Mouse (Mus musculus): ENCODE measurements around the gene Hspa4. TPM values are rescaled to one million over a fixed set of nuclear protein-coding genes. Genes with fewer than 3 reads are reported as not detected.
A peak's percentile ranks its signal among the peaks of the same experiment; 100 is the strongest.
"Not testable (repeated sequence)": the region's sequence is repeated elsewhere in the genome, so short reads cannot be mapped to it uniquely, and the experiment has no call there.

The Hspa4 gene
- polyA plus RNA-seq (2021) = 190 TPM

GRCm38 (mm10) chr11:53300330-53301166, at the start of gene Hspa4:
Hspa4 (minus strand) TSS chr11:53300457.
- ChIA-PET CTCF (interaction anchor here (1.0 to 1.4 kb wide), 2 partner anchors 13 to 54 kb away, joined by 3 to 4 read pairs; no protein-coding TSS in a partner anchor), POLR2A (interaction anchor here (0.5 to 1.6 kb wide), 3 partner anchors 10 to 59 kb away, joined by 3 to 4 read pairs (median 3); partner anchors contain the start of gene Zcchc10)
- no peaks in the 10 kb centered on the region for H3K27me3 ChIP-seq
- DNase-seq (ENCODE audit: low read depth, low spot score) = peak; percentile 98
- ATAC-seq = peak; percentile 90
- in situ Hi-C loops (cut with MboI; ENCODE audit: low pct_unique_long_range_greater_than_20kb) = loop anchor here (5.0 kb wide), 1 partner anchor 52 kb away; the partner anchor contains the start of gene Aff4
- no peak for TF ChIP-seq CTCF (IDR thresholded peaks at IDR 0.05)

- no peaks in the 10 kb centered on the region for H3K27me3 ChIP-seq
- DNase-seq (ENCODE audit: low read depth, low spot score) = no peak
- in situ Hi-C loops (cut with MboI; ENCODE audit: low pct_unique_long_range_greater_than_20kb) = no loop called here
- ATAC-seq = no peak
- POLR2A ChIA-PET = no interaction called here
- CTCF ChIA-PET = no interaction called here
- no peak for TF ChIP-seq CTCF (IDR thresholded peaks at IDR 0.05)
Observed at GRCm38 (mm10) chr11:53345738-53346137, 45.5 kb upstream of the Hspa4 start.

- ChIA-PET CTCF (no interaction called here), POLR2A (interaction anchor here (0.6 kb wide), 1 partner anchor 14 kb away, joined by 3 read pairs; no protein-coding TSS in a partner anchor)
- in situ Hi-C loops (cut with MboI; ENCODE audit: low pct_unique_long_range_greater_than_20kb) = no loop called here
- no peaks in the 10 kb centered on the region for H3K27me3 ChIP-seq
- DNase-seq (ENCODE audit: low read depth, low spot score) = no peak
- no peak for TF ChIP-seq CTCF (IDR thresholded peaks at IDR 0.05)
- ATAC-seq = no peak
Observed at GRCm38 (mm10) chr11:53345328-53345727, 45.1 kb upstream of the Hspa4 start.

- ChIA-PET CTCF (no interaction called here), POLR2A (no interaction called here)
- ATAC-seq (no peak), DNase-seq (ENCODE audit: low read depth, low spot score) (no peak)
- no peaks in the 10 kb centered on the region for H3K27me3 ChIP-seq
- TF ChIP-seq CTCF (IDR thresholded peaks at IDR 0.05) = no peak
- in situ Hi-C loops (cut with MboI; ENCODE audit: low pct_unique_long_range_greater_than_20kb) = no loop called here
Observed at GRCm38 (mm10) chr11:53342711-53343110, 42.5 kb upstream of the Hspa4 start.

GRCm38 (mm10) chr11:53341019-53341418, 40.8 kb upstream of the Hspa4 start:
- in situ Hi-C loops (cut with MboI; ENCODE audit: low pct_unique_long_range_greater_than_20kb); ATAC-seq; H3K27me3 ChIP-seq; POLR2A ChIA-PET; CTCF ChIA-PET; DNase-seq (ENCODE audit: low read depth, low spot score): not testable (repeated sequence)

GRCm38 (mm10) chr11:53337684-53338083, 37.4 kb upstream of the Hspa4 start:
- ChIA-PET POLR2A (no interaction called here), CTCF (no interaction called here)
- ATAC-seq (no peak), DNase-seq (ENCODE audit: low read depth, low spot score) (no peak)
- no peaks in the 10 kb centered on the region for H3K27me3 ChIP-seq
- TF ChIP-seq CTCF (IDR thresholded peaks at IDR 0.05) = no peak
- in situ Hi-C loops (cut with MboI; ENCODE audit: low pct_unique_long_range_greater_than_20kb) = no loop called here

- POLR2A ChIA-PET = no interaction called here
- in situ Hi-C loops (cut with MboI; ENCODE audit: low pct_unique_long_range_greater_than_20kb) = no loop called here
- CTCF ChIA-PET = interaction anchor here (1.2 kb wide), 1 partner anchor 11 kb away, joined by 4 read pairs; no protein-coding TSS in a partner anchor
Observed at GRCm38 (mm10) chr11:53336924-53337323, 36.7 kb upstream of the Hspa4 start.

GRCm38 (mm10) chr11:53336182-53336571, 35.9 kb upstream of the Hspa4 start:
- ATAC-seq = no peak
- in situ Hi-C loops (cut with MboI; ENCODE audit: low pct_unique_long_range_greater_than_20kb) = no loop called here
- H3K27me3 ChIP-seq = no peaks in the 10 kb centered on the region
- ChIA-PET CTCF (interaction anchor here (1.2 kb wide), 1 partner anchor 10 kb away, joined by 4 read pairs; no protein-coding TSS in a partner anchor), POLR2A (no interaction called here)
- no peak for DNase-seq (ENCODE audit: low read depth, low spot score)
- TF ChIP-seq CTCF (IDR thresholded peaks at IDR 0.05) = no peak

More at GRCm38 (mm10) chr11:53336924-53337323, 36.7 kb upstream of the Hspa4 start:
- TF ChIP-seq CTCF (IDR thresholded peaks at IDR 0.05) = no peak
- DNase-seq (ENCODE audit: low read depth, low spot score) (no peak), ATAC-seq (no peak)
- no peaks in the 10 kb centered on the region for H3K27me3 ChIP-seq

- CTCF ChIA-PET = interaction anchor here (1.2 kb wide), 1 partner anchor 10 kb away, joined by 4 read pairs; no protein-coding TSS in a partner anchor
- H3K27me3 ChIP-seq = no peaks in the 10 kb centered on the region
- in situ Hi-C loops (cut with MboI; ENCODE audit: low pct_unique_long_range_greater_than_20kb) = no loop called here
Observed at GRCm38 (mm10) chr11:53335505-53336181, 35.4 kb upstream of the Hspa4 start.

GRCm38 (mm10) chr11:53332076-53332680, 31.9 kb upstream of the Hspa4 start:
- DNase-seq (ENCODE audit: low read depth, low spot score) (no peak), ATAC-seq (no peak)
- in situ Hi-C loops (cut with MboI; ENCODE audit: low pct_unique_long_range_greater_than_20kb) = no loop called here
- TF ChIP-seq CTCF (IDR thresholded peaks at IDR 0.05) = no peak
- POLR2A ChIA-PET = no interaction called here
- no peaks in the 10 kb centered on the region for H3K27me3 ChIP-seq
- CTCF ChIA-PET = no interaction called here

More at GRCm38 (mm10) chr11:53335505-53336181, 35.4 kb upstream of the Hspa4 start:
- TF ChIP-seq CTCF (IDR thresholded peaks at IDR 0.05) = no peak
- DNase-seq (ENCODE audit: low read depth, low spot score) = no peak
- ATAC-seq = no peak
- POLR2A ChIA-PET = no interaction called here

Measured in Patski (cell line).